ENCODE assay signal across 9 mouse cellular contexts in genomic region chr12:108433030-108433429, GRCm38 (mm10).
DNase-seq lines count a peak whose midpoint lies in the region; ATAC-seq lines count a peak whose summit lies in the region.
"Had no signal": no experiment of that assay in that cellular context is flagged by ENCODE, and none has a peak within 500 bp of the region (broad histone marks: within the 10 kb centered on the region; RNA-seq: fewer than 3 reads in every experiment).

No protein-coding gene starts in this region.

- ATAC-seq in hindbrain, embryonic 13.5 days (ENCODE audit: low FRiP score) = peak; percentile 26; the same call in 1 of the 2 replicates
- no peak for ATAC-seq in hindbrain, embryonic 11.5 days (ENCODE audit: low FRiP score)
- peak; percentile 46 for ATAC-seq in hindbrain, embryonic 15.5 days (ENCODE audit: low FRiP score, low read depth)
- ATAC-seq in neural tube, embryonic 14.5 days (ENCODE audit: low read depth) = peak; percentile 48; the same call in 1 of the 2 replicates
- ATAC-seq in activated CD4-positive, CD25-positive, alpha-beta regulatory T cell, adult 4 months = no peak

- no peak overlapping the region for H3K4me3 ChIP-seq in hindbrain, embryonic 13.5 days
- H3K4me3 ChIP-seq in hindbrain, embryonic 11.5 days (ENCODE audit: low read depth, low read length) = no peak overlapping the region
- H3K4me3 ChIP-seq in hindbrain, embryonic 15.5 days = no peak overlapping the region
- H3K4me3 ChIP-seq in neural tube, embryonic 14.5 days (ENCODE audit: low read depth, low read length) = no peak overlapping the region

- H3K27me3 ChIP-seq in hindbrain, embryonic 13.5 days = no peaks in the 10 kb centered on the region
- H3K27me3 ChIP-seq in hindbrain, embryonic 11.5 days (ENCODE audit: control insufficient read depth, insufficient read depth, low read length) = no peaks in the 10 kb centered on the region
- no peaks in the 10 kb centered on the region for H3K27me3 ChIP-seq in hindbrain, embryonic 15.5 days
- H3K27me3 ChIP-seq in neural tube, embryonic 14.5 days (ENCODE audit: control insufficient read depth, insufficient read depth, low read length) = no peaks in the 10 kb centered on the region

- peak overlapping the region; percentile 22 for H3K4me2 ChIP-seq in hindbrain, embryonic 13.5 days
- no peak overlapping the region for H3K4me2 ChIP-seq in hindbrain, embryonic 11.5 days (replicated peaks; ENCODE audit: low read depth, low read length)
- peak overlapping the region; percentile 30; the same call in 1 of the 2 replicates for H3K4me2 ChIP-seq in hindbrain, embryonic 15.5 days
- no peak overlapping the region for H3K4me2 ChIP-seq in neural tube, embryonic 14.5 days (ENCODE audit: low read depth, low read length)

- H3K9me3 ChIP-seq in hindbrain, embryonic 13.5 days = no peaks in the 10 kb centered on the region
- H3K9me3 ChIP-seq in hindbrain, embryonic 11.5 days (ENCODE audit: control insufficient read depth, low read length) = no peaks in the 10 kb centered on the region
- H3K9me3 ChIP-seq in hindbrain, embryonic 15.5 days = no peaks in the 10 kb centered on the region
- H3K9me3 ChIP-seq in neural tube, embryonic 14.5 days (ENCODE audit: control insufficient read depth, low read length) = no peaks in the 10 kb centered on the region

- 69% methylated on average over 16 of the region's 16 CpGs for WGBS in hindbrain, embryonic 13.5 days
- WGBS in hindbrain, embryonic 11.5 days = 77% methylated on average over 16 of the region's 16 CpGs
- 52% methylated on average over 16 of the region's 16 CpGs for WGBS in hindbrain, embryonic 15.5 days
- WGBS in neural tube, embryonic 14.5 days = 66% methylated on average over 16 of the region's 16 CpGs

- 0 out of 2 replicates have a peak overlapping the region, but pooled peaks have one; percentile 19 for H3K27ac ChIP-seq in hindbrain, embryonic 13.5 days
- H3K27ac ChIP-seq in hindbrain, embryonic 11.5 days (ENCODE audit: low read depth, low read length) = no peak overlapping the region
- peak overlapping the region; percentile 27; the same call in 1 of the 2 replicates for H3K27ac ChIP-seq in hindbrain, embryonic 15.5 days (replicated peaks)
- 0 out of 2 replicates have a peak overlapping the region, but pooled peaks have one; percentile 11 for H3K27ac ChIP-seq in neural tube, embryonic 14.5 days (ENCODE audit: low read depth, low read length)

- H3K9ac ChIP-seq in hindbrain, embryonic 13.5 days = peak overlapping the region; percentile 40; the same call in 1 of the 2 replicates
- no peak overlapping the region for H3K9ac ChIP-seq in hindbrain, embryonic 11.5 days (ENCODE audit: low read depth, low read length)
- no peak overlapping the region for H3K9ac ChIP-seq in hindbrain, embryonic 15.5 days
- H3K9ac ChIP-seq in neural tube, embryonic 14.5 days (replicated peaks; ENCODE audit: low read depth, low read length) = no peak overlapping the region

- peaks cover 58% of the 10 kb centered on the region for H3K4me1 ChIP-seq in hindbrain, embryonic 13.5 days (replicated peaks)
- peaks cover 7% of the 10 kb centered on the region for H3K4me1 ChIP-seq in hindbrain, embryonic 11.5 days (replicated peaks; ENCODE audit: control insufficient read depth, insufficient read depth, low read length)
- peaks cover 41% of the 10 kb centered on the region for H3K4me1 ChIP-seq in hindbrain, embryonic 15.5 days (replicated peaks)
- H3K4me1 ChIP-seq in neural tube, embryonic 14.5 days (ENCODE audit: control insufficient read depth, insufficient read depth, low read length) = peaks cover 22% of the 10 kb centered on the region

- H3K36me3 ChIP-seq in hindbrain, embryonic 13.5 days = no peaks in the 10 kb centered on the region
- no peaks in the 10 kb centered on the region for H3K36me3 ChIP-seq in hindbrain, embryonic 11.5 days (ENCODE audit: control insufficient read depth, insufficient read depth, low read length)
- no peaks in the 10 kb centered on the region for H3K36me3 ChIP-seq in hindbrain, embryonic 15.5 days
- H3K36me3 ChIP-seq in neural tube, embryonic 14.5 days (ENCODE audit: control insufficient read depth, insufficient read depth, low read length) = no peaks in the 10 kb centered on the region

- DNase-seq in hindbrain, embryonic 11.5 days (ENCODE audit: low spot score) = no peak
- DNase-seq in cerebellum, postnatal 25 days = peak; percentile 39 to 56
- no peak for DNase-seq in spleen, postnatal 4 days (ENCODE audit: low spot score in 2 of 2)
- no peak for DNase-seq in kidney, adult 8-10 months
- DNase-seq: adrenal gland, postnatal 10 days had no signal

Comparison
In these comparisons a context has a peak if more than half of its experiments do, and no peak if none do; other contexts are left out.
1. ATAC-seq: peak in hindbrain, embryonic 13.5 days (single experiment), hindbrain, embryonic 15.5 days (single experiment) and neural tube, embryonic 14.5 days (single experiment); none in hindbrain, embryonic 11.5 days (single experiment) and activated CD4-positive, CD25-positive, alpha-beta regulatory T cell, adult 4 months (single experiment).
2. H3K4me2 ChIP-seq: peak in hindbrain, embryonic 13.5 days (single experiment) and hindbrain, embryonic 15.5 days (single experiment); none in hindbrain, embryonic 11.5 days (single experiment) and neural tube, embryonic 14.5 days (single experiment).
3. DNase-seq: peak in cerebellum, postnatal 25 days (2 of 2); none in hindbrain, embryonic 11.5 days (single experiment), spleen, postnatal 4 days (0 of 2) and kidney, adult 8-10 months (0 of 2).